Mouse (Mus musculus): ENCODE measurements at regions not wholly inside any gene's neighbourhood (a gene's known extent, or its start where the extent isn't known, plus 50 kb on each side); places are given as distances from the start of the nearest gene placed in this dataset.

DNA sequence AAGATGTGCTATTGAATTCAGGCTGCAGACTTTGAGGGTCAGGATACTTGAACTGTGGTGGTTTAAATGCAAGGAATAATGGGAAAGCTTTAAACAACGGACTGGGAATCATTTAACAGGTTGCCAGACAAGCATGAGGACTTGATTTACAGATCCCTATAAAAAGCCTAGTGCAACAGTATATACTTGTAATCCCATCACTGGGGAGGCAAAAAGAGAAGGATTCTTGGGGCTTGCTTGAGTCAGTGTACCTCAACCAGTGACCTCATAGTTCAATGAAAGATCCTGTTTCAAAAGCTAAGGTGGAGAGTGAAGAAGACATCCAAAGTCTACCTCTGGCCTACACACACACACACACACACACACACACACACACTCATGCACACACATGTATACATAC lies 99.8 kb downstream of the Lrrn1 start:
- DNase-seq (ENCODE audit: low spot score) = no peak

DNA sequence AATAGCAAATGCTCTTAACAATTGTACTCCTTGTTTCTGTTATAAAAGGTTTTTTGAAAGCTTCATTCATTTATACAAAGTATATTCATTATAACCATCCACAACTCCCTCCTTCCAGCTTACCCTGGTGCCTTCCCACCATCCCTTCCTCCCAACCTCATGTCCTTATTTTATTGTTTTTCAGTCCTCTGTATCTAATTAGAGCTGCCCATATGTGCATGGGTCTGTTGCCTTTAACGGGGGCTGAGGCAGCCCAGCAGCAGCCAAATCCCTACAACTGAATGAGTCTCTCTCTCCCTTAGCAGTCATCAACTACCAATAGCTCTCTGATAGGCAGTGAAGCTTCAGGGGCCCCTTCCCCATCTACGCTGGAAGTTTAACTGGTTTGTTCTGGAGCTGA lies 116.2 kb downstream of the Lrrn1 start:
- DNase-seq (ENCODE audit: low spot score) = no peak

DNA sequence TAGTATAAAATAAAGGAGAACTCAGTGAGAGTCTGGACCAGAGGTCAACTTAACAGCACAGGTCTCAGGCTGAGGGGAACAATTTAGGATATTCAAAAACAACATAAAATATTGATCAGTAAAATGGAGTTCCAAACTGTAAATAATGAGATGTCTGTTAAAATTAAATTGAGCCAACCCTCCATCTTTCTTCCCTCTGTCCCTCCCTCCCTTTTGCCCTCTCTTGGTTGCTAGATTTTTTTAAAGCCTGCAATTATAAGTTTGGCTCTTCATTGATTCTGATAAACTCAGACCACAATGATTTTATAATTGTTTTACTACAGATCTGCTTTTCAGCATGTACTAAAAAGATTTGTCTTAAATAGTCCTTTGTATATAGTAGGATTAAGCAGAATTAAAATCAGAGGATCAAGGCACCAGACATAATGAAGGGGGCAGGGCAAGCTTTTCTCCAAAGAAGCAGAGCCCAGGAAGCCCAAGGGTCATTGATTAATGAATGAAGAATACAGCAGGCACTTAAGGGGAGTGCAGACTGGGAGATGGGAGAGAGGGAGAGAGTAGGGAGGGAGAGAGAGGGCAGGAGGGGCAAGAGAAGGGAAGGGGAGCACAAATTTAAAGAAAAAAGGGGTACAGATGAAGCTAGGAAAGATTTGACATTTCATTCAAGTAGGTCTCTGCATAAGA lies 124.4 kb downstream of the Lrrn1 start:
- DNase-seq (ENCODE audit: low spot score) = peak; percentile 45

DNA sequence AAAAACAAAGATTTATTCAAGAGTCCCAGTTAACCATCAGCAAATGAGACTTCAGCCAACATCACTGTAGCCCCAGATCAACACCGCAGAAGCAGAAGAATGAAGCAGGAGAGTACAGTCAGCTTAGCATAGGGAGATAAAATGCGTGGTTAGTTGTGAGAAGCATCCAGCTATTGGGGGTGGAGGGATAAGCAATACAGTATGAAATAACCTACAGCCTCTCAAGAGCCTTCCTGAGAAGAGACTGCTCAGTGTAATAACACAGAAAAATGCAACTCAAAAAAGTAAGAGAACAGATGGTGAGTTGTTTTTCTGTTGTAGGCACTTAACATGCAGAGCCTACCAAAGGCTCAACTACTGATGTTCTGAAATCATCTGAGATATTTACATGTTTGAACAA lies 128.2 kb downstream of the Lrrn1 start:
- no peak for DNase-seq (ENCODE audit: low spot score)

DNA sequence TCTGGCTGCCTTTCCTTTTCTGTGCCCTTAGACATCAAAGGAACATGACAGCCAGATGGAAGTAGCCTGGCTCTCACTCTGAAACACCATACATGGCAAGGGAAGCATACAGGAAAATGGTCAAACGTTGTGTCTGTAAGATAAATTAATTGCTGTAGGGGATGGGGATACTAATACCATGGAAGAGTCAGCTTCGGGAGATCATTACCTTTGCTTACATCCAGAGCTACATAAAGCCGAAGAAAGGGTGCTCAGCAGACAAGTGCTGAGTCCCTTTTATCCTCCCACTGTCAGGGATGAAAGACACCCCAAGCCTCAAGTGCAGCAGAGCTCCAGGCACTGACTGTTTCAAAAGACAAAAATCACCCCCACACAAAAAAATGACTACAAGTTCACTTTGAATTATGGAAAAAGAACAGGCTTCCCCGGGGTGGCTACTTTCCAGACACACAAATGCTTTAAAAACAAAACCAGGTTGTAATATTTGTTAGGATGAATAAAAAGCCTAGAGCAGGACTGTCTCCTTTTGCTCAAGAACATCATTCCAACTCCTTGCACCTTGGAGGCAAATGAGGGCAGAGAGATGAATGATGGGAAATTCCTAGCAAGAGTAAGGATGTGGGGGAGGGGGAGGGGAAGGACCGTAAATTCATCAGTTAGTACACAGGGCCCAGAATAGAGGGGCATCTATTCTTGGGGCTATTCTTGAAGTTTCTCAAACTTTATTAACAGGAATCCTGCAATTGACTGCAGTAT lies 131.6 kb downstream of the Lrrn1 start:
- DNase-seq (ENCODE audit: low spot score) = no peak

DNA sequence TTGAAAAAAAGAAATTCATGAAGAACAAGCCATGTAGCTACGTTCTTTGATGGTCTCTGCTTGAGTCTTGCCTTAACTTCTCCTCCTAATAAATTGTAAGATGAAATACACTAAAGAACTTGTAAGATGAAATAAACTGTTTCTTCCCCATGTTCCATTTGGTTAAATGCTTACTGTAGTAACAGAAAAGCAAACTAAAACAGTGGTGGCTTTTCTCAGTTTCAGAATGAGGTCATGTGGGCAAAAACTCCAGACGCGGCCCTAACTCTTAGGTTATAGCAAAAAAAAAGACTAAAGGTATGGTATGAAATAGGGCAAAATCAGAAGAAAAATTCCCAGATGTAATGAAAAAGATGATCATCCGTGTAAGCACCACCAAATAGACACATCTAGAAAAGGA lies 169.7 kb downstream of the Lrrn1 start:
- DNase-seq (ENCODE audit: low spot score) = no peak

DNA sequence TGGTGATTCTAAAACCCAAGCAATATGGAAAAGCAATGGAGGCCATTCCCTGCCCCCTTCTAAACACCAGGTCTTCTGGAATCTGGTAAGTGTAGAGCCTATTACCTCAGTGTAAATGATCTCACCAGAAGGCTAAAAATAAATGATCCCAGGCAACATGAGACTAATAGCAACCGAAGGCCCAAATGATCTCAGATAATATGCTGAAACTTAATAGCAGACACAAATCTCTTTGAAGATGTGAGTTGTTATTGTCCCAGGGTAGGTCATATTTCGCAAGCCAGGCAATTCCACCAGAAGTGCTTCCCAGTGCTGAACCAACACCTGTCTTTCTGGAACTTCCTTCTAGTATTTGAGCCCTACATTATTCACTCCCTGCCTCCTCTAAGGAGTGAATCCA lies 178.6 kb downstream of the Lrrn1 start:
- DNase-seq (ENCODE audit: low spot score) = no peak

DNA sequence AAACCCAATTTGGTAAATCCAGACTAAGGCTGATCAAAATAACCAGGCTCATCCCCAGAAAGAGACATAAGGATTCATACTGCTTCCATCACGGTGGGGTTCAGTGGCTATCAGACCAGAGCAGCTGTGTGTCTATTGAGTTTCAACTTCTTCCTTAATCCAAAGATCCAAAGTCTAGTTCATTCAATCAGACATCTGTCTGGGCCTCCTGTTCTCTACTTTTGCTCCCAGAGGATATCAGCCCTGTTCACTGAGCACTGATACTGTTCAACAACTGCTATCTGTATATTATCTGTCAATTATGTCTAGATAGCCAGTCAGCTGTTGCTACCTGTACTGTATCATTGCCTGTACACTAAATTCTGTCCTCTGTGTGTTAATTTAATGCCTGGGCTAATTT lies 179.0 kb downstream of the Lrrn1 start:
- no peak for DNase-seq (ENCODE audit: low spot score)

DNA sequence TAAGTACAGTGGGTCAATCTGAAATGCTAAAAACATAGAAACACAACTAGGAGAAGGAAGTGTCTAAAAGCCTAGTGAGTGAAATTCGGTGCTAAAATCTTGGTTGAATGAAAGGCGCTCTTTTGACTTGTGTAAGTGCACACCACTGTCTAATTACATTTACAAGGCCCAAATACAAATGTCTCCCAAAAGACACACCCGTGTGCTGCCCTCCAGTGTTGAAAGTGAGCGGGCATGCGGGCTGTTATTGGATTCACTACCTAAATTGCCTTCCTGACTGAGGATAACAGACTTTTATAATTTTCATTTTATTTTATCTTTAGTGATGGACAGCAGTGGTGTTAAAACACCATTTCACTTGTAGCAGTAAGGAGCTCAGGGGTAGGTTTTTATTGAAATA lies 180.8 kb downstream of the Lrrn1 start:
- DNase-seq (ENCODE audit: low spot score) = peak; percentile 21

DNA sequence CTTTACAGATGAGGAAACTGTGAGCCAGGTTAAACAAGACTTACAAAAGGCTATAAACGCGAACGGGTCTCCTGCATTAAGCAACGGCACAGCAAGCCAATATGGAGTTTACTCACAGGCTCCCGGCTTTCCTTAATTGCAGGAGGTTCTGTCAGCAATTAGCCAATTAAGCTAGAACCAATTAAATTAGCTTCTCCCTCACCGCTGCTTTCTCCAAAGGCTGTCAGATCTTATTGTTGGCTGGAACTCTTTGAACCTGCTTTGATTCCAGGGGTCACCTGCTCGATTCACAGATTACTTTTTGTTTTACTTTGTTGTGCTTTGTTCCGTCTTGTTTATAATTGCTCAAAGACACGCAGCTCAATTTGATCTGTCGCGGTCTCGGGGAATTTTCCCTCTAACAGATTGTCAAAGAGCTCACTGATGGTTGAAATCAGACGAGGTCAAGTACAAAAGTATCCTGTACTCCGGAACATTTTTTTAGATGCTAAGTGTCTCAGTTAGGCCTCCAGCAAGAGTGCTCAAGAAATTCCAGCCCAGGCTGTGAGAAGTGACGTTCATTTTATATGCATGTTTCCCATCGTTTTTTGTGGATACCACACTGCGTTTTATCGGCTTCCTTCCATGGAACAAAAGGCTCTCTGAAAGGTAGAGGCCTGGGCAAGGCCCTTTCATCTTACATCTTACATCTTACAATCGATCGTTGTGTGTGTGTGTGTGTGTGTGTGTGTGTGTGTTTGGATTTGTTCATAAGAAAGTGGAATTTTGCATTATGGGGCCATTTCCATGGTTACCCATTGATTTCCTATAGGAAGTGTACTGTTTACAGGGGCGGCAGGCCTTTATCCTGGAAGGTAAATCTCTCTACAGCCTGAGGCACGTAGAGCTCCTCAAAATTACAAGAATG lies 181.9 kb downstream of the Lrrn1 start:
- DNase-seq (ENCODE audit: low spot score) = peak; percentile 56

DNA sequence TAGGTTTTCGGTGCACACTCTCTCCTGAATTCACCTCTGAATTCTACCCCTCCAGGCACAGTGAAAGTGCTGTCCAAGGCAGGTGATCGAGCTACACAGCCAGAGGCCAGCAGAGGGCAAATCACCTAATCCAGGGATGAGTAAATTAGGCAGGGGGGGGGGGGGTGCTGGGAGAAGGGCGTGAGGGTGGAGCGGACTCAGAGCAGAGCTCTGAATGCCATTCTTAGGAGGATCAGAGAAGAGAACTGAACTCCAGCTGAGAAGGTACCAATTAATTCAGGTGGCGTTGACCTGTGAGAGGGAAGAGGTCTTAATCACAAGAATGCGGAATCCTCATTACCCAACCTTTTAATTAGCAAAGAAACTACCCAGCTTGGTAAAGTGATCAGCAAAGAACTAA lies 183.5 kb downstream of the Lrrn1 start:
- peak; percentile 26 for DNase-seq (ENCODE audit: low spot score)

DNA sequence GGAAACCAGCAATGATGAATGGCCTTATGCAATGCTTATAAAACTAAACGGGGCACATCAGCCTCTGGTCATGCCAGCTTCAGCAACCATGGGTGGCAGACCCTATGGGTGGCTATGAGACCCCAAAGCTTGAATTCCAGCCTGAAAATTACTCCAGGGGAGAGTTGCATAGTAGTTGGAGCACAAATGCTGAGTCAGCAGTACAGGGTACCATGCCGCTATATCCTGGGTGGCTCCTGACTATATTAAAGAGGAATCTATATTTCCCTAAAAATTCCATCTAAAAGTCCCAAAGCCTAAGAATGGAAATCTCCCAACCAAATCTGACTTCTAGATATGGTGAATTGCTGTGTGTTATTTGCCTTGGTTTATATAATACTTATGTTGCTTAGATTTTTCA lies 187.6 kb downstream of the Lrrn1 start:
- DNase-seq (ENCODE audit: low spot score) = no peak

DNA sequence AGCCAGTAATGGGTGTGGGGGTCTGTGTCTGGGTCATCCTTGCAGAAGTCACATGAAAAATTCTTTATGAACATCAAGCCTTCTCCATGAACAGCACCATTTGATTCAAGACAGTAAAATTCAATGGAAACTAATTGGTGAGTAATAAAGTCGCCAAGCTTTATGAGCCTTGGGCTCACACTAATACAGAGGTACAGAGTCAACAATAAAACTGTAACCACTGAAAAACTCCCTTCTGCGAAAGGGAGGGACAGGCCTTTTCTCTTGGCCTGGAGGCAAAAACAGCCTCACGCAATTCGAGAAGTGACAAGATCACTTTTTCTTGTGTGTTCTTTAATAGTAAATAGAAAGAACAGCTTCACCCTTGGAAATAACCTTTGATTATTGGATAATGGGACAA lies 200.7 kb downstream of the Lrrn1 start:
- DNase-seq (ENCODE audit: low spot score) = no peak

DNA sequence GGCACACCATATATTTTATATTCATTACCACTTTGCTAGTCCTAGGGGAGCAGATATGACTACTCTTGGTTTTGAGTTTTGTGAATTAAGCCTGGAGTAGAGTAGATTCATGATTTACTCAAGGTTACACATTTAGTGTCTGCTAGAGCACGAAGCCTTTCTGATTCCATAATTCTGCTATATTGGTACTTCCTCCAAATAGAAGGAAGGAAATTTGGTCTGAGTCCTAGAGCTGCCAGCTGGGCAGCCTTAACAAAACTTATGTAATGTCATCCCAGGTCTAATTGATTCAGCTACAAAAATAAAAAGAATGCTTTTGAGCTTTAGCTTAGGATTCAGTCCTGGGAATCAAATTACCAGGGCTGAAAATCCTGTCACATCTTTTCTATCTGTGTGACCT lies 205.2 kb downstream of the Lrrn1 start:
- DNase-seq (ENCODE audit: low spot score) = no peak

DNA sequence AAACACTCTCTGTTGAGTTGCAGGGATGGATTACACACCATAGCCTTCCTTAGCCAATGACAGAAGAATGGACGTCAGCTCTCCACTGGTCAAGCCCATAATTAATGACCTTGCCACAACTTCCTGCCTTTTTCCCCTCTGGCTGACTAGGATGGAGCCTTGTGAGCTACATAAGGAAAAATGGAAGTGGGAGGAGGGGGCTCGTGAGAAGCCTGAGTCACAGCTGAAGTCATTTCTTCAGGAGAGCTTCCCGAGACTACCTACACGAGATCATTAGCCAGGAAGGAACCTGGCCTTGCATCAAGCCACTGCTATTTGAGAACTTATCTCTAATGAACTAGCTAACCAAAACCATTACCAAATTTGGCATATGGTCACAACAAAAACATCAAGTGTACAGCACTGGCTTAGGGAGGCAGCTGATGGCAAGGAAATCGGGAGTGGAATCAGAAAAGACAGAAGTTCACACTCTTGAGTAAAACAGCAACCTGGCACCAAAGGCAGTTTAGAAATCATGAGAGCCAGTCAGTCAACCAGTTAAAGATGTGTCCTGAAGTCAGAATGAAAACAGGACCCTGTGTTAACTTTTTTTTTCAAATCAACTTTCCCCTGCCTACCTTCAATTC lies 219.7 kb downstream of the Lrrn1 start:
- no peak for DNase-seq (ENCODE audit: low spot score)

DNA sequence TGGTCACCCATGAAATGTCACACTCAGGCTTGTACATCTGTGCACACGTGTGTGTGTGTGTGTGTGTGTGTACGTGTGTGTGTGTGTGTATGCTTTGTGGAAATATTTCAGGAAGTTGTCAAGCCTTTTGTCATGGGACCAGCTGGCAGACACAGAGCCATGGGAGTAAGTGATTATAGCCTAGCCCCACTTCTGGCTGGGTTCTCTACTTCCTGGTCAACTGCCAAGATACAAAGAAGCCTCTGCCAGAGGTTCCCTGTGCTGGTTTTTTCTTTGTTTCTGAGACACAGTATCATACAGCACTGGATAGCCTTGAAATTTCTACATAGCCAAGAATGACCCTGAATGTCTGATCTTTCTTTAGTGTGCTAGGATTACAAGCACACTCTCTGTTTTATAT lies 220.2 kb downstream of the Lrrn1 start:
- no peak for DNase-seq (ENCODE audit: low spot score)

DNA sequence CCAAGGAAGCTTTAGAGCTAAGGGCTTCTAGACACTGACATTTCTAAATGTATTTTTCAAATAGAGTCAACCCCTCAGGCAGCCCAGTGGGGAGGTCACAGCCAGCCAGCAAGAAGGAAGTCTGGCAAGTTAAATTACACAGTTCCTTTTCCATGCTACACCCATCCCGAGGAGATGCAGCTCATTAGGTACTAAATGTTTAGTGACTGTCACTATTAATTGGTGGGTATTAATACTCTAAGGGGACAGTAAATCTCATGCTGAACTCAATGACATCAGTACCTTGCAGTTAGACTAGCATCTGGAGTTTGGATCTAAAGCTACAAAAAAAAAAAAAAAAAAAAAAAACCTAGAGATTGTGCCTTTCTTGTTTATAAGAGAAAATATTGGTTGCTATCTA lies 222.6 kb downstream of the Lrrn1 start:
- no peak for DNase-seq (ENCODE audit: low spot score)

DNA sequence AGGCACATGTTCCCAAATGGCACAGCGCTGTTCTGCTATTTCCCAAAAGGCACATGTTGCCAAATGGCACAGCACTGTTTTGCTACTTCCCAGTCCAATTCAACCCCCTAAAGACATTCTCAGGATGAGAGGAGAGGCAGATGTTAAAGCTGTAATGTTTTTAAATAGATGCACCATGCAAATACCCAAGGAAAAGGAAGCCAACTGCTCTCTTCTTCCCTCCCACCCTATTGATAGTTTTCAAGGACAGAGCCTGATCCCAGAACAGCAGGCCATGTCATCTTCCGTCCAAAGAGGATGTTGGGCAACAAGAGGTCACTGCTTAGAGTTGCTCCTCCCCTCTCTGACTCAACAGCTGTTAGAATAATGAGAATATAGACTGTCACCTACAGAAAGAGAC lies 225.6 kb downstream of the Lrrn1 start:
- no peak for DNase-seq (ENCODE audit: low spot score)

DNA sequence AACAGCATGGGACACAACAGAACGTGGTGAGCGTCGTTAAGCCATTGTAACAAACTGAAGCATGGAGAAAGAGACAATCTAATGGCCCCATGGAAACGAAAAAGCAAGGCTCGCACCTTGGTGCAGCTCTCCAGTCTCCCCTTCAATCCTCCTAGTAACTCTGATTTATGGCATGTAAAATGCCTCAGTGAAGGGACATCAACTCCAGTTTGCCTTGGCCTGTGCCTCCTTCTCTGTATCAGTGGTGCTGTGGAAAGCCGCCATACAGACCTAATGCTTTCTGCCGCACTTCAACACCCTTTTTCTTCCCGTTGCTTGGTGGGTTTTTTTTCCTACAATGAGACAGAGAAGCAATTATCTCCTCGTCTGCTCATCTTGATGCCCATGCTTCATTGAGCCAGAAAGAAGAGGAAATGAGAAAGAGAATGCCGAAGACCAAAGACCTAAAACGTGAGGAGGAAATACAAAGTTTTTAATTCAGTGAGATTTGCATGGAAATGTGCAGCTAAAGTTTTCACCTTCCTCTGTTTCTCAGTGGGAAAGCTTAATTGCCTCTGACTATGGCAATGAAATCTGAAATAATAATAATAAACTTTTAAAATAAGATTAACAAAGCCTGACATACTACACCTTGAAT lies 241.4 kb downstream of the Lrrn1 start:
- no peak for DNase-seq (ENCODE audit: low spot score)

DNA sequence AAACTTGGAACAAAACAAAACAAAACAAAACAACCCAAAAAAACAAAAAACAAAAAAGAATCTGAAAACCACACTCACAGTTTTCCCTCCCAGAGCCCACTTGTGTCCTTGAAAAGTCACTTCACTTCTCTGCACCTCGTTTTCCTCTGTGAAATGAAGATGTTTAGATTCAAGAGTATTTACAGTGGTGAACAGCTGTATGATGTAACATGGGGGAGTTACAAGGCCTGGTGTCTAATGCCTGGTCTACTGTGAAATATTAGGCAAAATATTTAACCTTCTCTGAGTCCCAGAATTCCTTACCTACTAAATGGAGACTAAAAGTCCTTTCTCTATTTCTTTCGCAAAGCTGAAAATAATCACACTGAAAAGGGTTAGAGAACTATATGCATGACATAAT lies 255.4 kb downstream of the Lrrn1 start:
- DNase-seq (ENCODE audit: low spot score) = no peak

DNA sequence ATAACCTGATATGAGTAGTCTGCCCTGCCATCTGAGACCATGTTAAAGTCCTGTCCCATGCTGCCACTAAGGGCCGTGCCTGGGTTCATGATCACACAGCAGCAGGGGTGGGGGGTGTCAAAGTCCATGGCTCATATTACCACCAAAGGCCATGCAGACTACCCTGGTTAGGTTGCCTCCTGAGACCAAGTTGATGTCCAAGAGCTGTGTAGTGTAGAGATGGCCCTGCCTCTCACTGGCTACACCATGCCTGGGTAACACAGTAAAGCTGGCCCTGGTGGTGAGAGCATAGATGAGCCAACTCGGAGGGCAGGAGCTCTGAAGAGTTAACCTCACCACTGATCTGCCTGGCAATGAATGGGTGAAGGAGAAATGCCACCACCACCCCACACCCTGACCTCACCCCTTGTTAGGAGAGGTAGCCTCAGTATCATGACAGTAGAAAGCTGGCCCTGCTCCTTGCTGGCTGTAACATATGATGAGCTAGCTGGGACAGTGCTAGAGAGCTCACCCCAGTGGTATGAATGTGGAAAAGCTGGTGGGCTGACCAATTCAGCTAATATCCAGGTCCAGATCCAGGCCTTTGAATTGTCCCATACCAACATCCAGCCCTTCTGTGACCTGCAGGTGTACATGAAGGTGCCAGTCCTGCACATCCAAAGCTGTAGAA lies 258.8 kb downstream of the Lrrn1 start:
- no peak for DNase-seq (ENCODE audit: low spot score)
